Mouse (Mus musculus) heart, embryonic 13.5 days (tissue): Measurements from ENCODE around the gene Fam19a5. TPM values are rescaled to one million over a fixed set of nuclear protein-coding genes. Genes with fewer than 3 reads are reported as not detected.

ENCODE experiments used
- ATAC-seq: fragments of 200-750 bp; cut with Nextera tagmentation; 2 replicates; pipeline ENCODE4 v1.8.0; 2017; ENCODE audit warnings: moderate TSS enrichment; ENCODE audit not compliant: insufficient number of reproducible peaks, low FRiP score, low TSS enrichment; ENCODE audit errors: extremely low read depth
- H3K27ac ChIP-seq: fragments of 300-500 bp; sonication (generic); replicated peaks from 2 replicates; pipeline ENCODE4 v1.5.1; 2015; ENCODE audit warnings: moderate library complexity, mild to moderate bottlenecking, inconsistent platforms
- H3K27me3 ChIP-seq: fragments of 300-500 bp; sonication (generic); replicated peaks from 2 replicates; pipeline ENCODE4 v1.6.1; 2015; ENCODE audit warnings: mild to moderate bottlenecking, inconsistent platforms
- H3K36me3 ChIP-seq: fragments of 300-500 bp; sonication (generic); 2 replicates; pipeline ENCODE4 v1.6.1; 2015; ENCODE audit warnings: mild to moderate bottlenecking, inconsistent platforms
- H3K4me1 ChIP-seq: fragments of 300-500 bp; sonication (generic); 2 replicates; pipeline ENCODE4 v1.6.1; 2015; ENCODE audit warnings: inconsistent platforms
- H3K4me2 ChIP-seq: fragments of 300-500 bp; sonication (generic); 2 replicates; pipeline ENCODE4 v1.6.1; 2015; ENCODE audit warnings: inconsistent platforms, mild to moderate bottlenecking, moderate library complexity
- H3K4me3 ChIP-seq: fragments of 300-500 bp; sonication (generic); 2 replicates; pipeline ENCODE4 v1.5.1; 2015; ENCODE audit warnings: moderate library complexity, mild to moderate bottlenecking, inconsistent platforms
- H3K9ac ChIP-seq: fragments of 300-500 bp; sonication (generic); 2 replicates; pipeline ENCODE4 v1.6.1; 2015; ENCODE audit warnings: inconsistent platforms, mild to moderate bottlenecking, moderate library complexity
- H3K9me3 ChIP-seq: fragments of 300-500 bp; sonication (generic); 2 replicates; pipeline ENCODE4 v1.6.1; 2016; ENCODE audit warnings: inconsistent platforms
- WGBS: fragments of 180-500 bp; shearing (Covaris S2); methylation state at CpG from one replicate; pipeline ENCODE4 v1.1.7; 2015; ENCODE audit warnings: mixed read lengths; 5-methylcytosine and 5-hydroxymethylcytosine counted together
- microRNA-seq: library from miRNA; unstranded; fragments of <30 nt; microRNA quantifications from one replicate; pipeline ENCODE4, GENCODE M21; 2016
- polyA plus RNA-seq: library from polyadenylated mRNA; unstranded; fragments of >200 nt; fragmentation: Nextera tagmentation; extraction: Ambion mirVana; gene quantifications from 2 replicates; pipeline ENCODE4 v1.2.1, GENCODE M21; 2015

The Fam19a5 gene
- polyA plus RNA-seq, 1 experiment from 2014 or later = 0.37 TPM

DNA sequence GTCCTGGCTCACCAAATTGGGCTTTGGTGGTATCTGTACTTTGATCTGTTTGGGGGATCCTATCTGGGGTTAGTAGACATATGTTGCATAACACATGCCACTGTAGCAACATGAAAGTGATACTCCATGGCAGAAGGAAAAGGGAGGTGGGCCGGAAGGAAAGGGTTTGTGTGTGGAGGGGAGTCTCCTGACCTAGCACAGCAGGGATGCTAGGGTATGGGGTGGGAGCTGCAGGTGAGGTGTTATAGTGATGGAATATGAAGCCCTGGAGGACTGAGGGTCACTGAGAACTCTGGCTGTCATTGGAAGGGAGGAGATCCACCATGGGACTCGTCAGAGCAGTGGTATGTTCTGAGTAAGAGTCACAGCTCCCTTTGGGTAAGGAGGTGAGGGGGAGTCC is 239.2 kb downstream of the Fam19a5 start:
- H3K9ac ChIP-seq = no peak overlapping the region
- ATAC-seq = no peak; the same call in 1 of the 2 replicates
- H3K4me3 ChIP-seq = no peak overlapping the region
- no peak overlapping the region for H3K4me2 ChIP-seq
- no peaks in the 10 kb centered on the region for H3K4me1 ChIP-seq
- no peaks in the 10 kb centered on the region for H3K36me3 ChIP-seq
- no peak overlapping the region for H3K27ac ChIP-seq
- no peaks in the 10 kb centered on the region for H3K9me3 ChIP-seq
- WGBS = 67% methylated on average over 2 of the region's 2 CpGs
- no peaks in the 10 kb centered on the region for H3K27me3 ChIP-seq

DNA sequence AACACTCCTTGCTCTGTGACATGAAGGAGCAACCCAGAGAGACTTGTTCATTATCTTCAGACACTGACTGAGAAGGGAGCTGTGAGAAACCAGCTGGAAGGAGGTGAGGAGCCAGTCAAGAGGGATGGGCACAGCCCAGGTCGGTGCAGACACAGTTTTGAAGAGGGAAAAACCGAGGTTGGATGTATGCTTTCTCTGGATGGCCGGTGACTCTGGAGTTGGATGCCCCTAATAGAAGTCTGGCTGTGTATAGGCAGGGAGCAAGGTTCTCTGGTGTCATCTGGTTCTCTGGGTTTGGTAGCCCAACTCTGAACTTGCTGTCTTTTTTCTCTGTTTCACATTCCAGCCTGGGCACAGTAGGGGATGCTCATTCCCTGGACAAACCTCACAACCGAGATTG is 245.6 kb downstream of the Fam19a5 start:
- no peak overlapping the region for H3K4me3 ChIP-seq
- no peaks in the 10 kb centered on the region for H3K4me1 ChIP-seq
- H3K4me2 ChIP-seq = no peak overlapping the region
- 59% methylated on average over 4 of the region's 4 CpGs for WGBS
- no peak for ATAC-seq
- H3K27me3 ChIP-seq = 0 out of 2 replicates have a peak, but pooled peaks cover 3% of the 10 kb centered on the region
- no peaks in the 10 kb centered on the region for H3K36me3 ChIP-seq
- H3K9me3 ChIP-seq = no peaks in the 10 kb centered on the region
- no peak overlapping the region for H3K9ac ChIP-seq
- no peak overlapping the region for H3K27ac ChIP-seq

DNA sequence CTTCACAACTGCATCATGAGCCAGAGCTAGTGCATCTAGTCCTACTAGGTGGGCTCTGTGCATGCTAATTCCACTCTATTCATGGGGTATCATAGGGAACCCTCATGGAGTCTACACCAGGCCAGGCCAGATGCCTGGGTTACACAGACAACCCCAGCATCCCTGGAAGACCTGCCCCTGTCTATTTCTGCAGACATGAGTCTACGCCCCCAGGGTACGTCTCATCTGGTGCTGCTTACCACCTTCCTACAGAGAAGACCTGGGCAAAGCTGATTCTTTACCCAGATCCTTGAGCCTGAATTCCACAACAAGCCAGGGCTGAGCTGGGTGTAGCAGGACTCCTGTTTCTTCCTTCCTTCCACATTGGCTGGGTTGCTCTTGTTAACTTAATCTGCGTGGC is 249.6 kb downstream of the Fam19a5 start:
- no peaks in the 10 kb centered on the region for H3K9me3 ChIP-seq
- 0 out of 2 replicates have a peak, but pooled peaks cover under 1% of the 10 kb centered on the region for H3K27me3 ChIP-seq
- no peak overlapping the region for H3K4me2 ChIP-seq
- H3K4me1 ChIP-seq = no peaks in the 10 kb centered on the region
- H3K9ac ChIP-seq = no peak overlapping the region
- no peak for ATAC-seq
- 73% methylated on average over 3 of the region's 3 CpGs for WGBS
- H3K27ac ChIP-seq = no peak overlapping the region
- H3K4me3 ChIP-seq = no peak overlapping the region
- H3K36me3 ChIP-seq = no peaks in the 10 kb centered on the region

DNA sequence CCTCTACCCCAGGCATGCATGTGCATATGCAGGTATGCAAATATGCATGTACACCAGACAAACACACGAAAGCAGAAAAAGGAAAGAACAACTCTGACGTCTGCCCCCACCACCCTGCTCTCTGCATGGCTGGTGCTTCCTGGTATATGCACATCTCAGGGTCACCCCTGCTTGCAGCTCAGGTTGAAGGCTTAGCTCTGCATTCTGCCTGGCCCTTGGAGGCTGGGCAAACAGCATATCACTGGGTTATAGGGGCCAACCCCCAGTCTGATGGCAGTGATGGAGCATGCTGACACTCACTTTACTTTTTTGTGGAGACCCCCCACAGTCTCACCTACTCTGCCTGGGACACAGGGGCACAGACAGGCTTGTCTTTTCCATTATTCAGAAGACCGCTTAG is 252.5 kb downstream of the Fam19a5 start:
- Histone ChIP-seq H3K27me3 (no peaks in the 10 kb centered on the region), H3K9me3 (no peaks in the 10 kb centered on the region), H3K4me2 (no peak overlapping the region), H3K4me1 (no peaks in the 10 kb centered on the region), H3K36me3 (no peaks in the 10 kb centered on the region), H3K4me3 (no peak overlapping the region), H3K27ac (no peak overlapping the region), H3K9ac (no peak overlapping the region)
- 70% methylated on average over 3 of the region's 3 CpGs for WGBS
- no peak for ATAC-seq

Small RNA genes lying within 50 kb of the gene (microRNA-seq; reads per million reads assigned to microRNA genes)
- not detected for gene Mir6393
